Mouse (Mus musculus) cerebellum, adult 11-12 months (tissue): ENCODE data around the gene Syne2.

ENCODE experiments used
- DNase-seq: peaks from one replicate; pipeline ENCODE4 v3.0.0; 2022

Gene Syne2

DNA sequence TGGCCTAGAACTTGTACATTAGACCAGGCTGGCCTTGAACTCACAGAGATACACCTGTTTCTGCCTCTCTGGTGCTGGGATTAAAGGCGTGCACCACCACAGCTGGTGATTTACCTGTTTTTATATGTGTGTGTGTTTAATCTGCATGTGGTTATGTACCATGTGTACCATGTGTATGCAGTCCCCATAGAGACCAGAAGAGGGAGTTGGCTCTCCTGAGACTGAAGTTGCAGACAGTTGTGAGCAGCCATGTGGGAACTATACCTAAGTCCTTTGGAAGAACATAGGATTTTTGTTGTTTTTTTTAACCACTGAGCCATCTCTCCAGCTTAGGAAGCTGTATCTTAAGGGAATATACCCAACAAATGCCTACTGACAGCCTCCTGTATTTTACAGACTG is 134.1 kb downstream of the Syne2 start:
- DNase-seq: no peak

DNA sequence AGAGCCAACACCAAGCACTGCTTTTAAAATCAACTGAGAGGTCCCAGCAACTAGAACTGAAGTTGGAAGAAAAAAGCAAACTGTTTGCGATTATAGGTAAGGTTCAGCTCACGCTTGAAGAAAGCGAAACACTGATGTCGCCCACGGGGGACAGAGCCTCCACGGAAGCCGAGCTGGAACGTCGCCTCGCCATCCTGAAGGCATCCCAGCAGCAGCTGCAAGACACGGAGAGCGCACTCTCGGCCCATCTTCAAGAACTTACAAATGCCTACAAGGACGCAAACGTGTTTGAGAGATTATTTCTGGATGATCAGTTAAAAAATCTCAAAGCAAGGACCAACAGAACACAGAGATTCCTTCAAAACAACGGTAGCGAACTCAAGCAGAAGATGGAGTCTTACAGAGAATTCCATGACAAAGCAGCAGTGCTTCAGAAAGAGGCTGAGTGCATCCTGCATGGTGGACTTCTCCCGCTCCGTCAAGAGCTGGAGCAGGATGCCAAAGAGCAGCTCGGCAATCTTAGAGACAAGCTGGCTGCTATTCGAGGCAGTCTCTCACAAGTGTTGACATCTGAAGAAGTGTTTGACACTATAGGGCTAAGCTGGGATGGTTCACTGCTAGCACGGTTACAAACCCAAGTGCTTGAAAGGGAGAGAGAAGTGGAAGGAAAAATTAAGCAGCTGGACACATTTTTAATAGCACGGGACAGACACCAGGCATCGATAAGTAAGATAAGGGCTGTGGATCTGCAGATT is 148.7 kb downstream of the Syne2 start:
- no peak for DNase-seq

DNA sequence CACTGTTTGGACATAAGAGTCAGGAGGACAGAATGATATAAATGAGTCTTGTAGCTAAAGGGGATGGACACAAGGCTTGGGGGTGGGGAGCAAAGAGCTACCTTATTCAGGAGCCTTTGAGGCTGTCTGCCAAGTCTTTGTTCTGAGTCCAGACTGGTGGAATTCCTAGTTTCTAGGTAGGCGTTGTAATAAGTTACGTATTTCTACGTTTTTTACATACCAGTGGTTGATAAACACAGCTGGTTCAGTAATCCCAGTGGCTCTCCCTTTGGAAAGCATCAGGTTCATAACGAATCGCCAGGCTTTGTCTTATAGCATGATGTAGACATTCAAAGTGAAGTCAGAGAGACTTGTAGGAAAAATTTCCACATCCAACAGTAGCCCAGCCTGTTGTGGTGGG is 161.1 kb downstream of the Syne2 start:
- no peak for DNase-seq

DNA sequence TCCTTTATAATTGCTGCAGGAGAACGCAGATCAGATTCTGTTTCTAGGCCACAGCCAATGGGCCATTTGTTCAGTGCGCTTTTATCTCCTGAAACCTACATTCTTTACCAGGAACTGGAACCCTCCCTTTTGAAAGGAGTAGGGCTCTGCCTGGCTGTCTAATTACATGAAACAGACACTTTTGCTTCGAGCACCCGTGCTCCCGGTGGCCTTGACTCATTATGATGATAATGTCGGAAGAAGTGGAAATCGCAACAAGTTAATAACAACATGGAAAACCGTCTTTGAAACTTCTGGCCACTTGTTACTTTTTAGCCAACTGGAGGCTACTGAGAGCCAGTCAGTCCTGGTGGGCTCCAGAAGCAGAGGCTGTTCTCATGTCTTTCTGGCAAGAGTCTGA is 165.4 kb downstream of the Syne2 start:
- no peak for DNase-seq

DNA sequence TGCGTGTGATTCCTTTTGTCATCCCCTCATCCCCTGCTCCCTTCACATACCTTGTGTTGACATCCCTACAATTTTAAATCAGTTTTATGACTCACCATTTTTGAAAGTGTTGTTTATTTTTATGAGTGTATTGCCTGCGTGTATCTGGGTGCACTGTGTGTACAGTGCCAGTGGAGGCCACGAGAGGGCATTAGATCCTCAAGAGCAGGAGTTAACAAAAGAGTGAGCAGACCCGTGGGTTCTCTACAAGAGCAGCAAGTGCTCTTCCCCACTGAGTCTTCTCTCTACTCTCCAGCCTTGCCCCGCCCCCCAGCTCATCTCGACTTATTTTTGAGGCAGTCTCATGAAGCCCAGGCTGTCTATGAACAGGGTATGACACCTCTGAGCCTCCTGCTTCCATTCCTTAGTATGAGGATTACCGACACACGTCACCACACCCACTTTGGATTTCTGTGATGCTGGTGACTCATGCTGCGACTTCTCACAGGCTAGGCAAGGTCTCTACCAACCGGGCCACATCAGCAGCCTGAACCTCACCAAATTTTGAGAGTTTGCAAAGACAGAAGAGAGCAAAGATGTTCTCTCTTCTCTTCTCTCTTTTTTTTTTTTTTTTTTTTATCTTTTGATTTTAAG is 174.4 kb downstream of the Syne2 start:
- no peak for DNase-seq

DNA sequence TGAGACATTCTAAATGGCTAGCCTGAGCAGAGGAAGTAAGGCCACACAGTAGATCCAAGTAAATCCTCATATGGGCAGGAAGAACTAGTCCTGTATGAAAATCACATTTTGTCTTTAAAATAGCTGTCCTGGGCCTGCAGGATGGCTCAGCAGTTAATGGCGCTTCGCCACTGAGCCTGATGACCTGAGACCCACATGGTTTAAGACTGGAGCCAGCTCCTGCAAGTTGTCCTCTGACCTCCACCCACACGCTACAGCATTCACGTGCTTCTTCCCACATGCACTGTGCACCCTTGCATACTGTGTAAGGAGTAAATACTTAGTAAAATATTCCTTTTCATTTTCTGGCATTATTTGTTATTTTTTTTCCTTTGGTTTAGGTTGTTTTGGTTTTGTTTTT is 175.0 kb downstream of the Syne2 start:
- no peak for DNase-seq

DNA sequence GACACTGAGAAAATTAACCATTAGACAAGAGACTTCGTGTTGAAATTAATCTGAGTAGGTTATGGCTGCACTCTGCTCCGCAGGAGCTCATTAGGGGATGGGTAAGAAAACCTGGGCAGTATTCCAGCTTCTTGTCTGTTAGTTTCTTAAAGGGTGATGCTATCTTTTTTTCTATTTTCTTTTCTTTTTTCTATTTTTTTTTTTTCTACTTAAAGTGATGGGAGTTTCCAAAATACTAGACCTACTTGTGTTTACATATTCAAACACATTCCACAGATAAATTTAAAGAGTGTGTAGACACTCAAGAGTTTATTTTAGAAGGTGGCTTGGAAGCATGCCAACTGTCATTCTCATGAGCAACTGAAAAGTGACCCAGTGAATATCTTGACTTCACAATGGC is 177.2 kb downstream of the Syne2 start:
- no peak for DNase-seq

DNA sequence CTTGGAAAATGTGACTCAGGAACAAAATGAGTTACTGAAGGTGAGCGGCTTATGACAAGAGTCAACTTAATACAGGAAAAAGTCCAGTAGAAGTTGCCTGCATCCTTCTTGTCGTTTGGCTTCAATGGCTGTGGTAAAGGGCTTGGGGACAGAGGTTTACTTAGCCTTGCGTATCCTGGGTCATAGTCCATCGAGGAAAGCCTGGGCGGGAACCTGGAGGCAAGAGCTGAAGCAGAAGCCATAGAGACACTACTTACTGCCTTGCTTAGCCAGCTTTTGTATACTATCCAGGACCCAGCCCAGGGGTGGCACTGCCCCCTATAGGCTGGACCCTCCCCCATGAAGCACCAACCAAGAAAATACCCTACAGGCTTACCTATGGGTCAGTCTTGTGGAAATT is 179.6 kb downstream of the Syne2 start:
- DNase-seq: no peak

DNA sequence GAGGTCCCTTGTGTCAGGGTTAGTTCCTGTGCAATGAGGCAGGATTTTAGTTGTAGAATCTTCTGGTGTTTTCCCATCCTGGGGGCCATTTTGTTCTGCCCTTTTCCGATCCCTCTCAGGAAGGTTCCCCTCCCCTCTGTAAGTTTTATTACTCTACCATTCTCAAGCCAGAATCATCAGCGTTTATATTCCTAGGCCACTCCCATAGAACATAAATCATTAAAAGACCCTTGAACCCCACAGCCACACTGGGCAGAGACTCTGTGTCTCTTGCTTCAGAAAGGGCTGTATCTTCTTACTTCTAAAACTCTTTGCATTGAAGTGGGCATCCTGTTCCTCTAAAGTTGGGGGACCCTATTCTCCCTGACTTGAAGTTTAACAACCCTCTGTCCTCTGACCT is 180.5 kb downstream of the Syne2 start:
- DNase-seq: no peak

DNA sequence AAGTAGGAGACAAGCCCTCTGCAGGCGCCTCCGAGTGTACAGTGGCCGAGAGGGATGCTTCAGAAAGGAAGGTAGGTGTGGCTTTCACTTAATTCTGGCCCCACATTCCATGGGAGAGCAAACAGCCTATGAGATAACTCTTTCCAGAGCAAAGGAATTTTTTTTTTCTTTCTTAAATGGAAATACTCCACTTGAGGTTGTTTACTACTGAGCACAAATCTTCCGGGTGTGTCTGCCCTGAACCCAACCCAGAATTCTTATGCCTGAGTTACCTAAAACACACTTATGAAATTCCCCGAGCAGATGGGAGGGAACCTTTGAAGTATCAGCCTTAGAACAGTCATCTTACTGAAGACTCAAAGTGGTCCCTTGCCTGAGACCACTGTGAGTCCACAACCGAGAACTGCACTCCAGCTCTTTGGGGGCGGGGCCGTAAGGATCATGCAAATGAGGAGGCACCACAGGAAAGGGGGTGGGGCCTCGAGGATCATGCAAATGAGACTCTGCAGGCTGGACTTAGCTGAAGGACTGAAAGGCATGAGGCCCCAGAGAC is 186.8 kb downstream of the Syne2 start:
- DNase-seq: no peak

DNA sequence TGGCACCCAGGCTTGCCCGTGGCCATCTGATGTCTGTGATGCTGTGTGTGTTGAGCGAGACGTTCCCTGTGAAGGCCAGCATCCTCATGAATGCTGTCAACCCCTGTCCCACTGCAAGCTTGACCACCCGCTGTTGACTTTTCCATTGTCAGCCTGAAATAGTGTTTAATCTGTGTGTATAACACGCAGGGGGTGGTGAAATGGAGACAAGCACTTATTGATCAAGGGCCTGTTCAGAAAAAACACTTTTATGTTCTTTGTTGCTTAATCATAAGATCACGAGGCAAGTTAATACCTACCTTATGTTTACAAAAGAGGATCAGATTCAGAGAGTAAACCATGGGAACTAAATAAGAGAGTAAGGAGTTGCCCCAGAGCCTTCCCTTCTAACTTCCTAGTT is 191.1 kb downstream of the Syne2 start:
- no peak for DNase-seq

DNA sequence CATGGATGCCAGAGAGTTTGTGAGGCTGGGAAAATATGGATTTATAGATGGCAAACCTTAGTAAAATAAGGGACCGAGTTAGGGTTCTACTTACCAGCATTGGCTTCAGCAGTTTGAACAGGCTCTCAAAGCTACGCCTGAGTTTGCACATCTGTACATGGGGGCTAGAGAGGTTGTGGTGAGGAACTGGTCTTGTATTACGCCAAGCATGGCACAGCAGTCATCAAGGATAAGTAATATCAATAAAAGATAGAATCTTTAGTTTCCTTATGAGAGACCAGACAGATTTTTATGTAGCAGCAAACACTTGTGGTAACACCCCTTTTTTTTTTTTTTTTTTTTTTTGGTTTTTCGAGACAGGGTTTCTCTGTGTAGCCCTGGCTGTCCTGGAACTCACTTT is 194.9 kb downstream of the Syne2 start:
- DNase-seq: no peak

DNA sequence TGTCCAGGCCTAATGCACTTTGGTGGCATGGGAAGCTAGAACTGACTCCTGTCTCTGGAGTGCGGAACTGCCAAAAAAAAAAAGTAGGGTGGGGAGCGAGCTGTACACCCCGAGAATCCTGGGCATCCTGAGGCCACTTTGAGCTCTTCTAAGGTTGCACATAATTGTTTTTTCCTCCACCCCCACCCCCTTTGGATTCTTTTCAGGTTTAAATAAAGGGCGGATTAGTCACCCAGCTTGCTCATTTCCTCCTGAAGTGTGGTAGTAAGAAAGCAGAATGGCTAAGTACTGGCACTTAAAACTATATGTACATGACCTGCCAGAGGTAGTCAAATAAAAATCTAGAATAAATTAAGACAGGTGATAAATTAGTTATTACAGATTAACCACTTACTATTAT is 195.5 kb downstream of the Syne2 start:
- DNase-seq: no peak

DNA sequence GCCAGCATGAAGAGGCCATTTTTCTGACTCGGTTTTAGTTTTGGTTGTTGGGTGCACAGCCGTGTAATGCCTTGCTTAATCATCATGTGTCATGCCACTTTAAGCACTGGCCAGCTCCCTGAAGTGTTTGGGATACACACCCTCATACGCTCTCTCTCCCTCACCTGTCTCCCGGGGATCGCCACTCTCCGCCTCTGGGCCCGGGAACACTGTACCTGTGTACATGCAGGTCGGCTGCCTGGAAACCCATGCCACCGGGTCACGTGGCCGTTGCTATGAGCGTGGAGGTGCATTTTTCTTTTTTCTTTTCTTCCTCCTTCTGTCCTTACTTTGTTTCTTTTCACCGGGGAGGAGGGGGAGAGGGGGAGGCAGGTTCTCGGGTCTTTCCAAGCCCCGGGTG is 197.1 kb downstream of the Syne2 start:
- DNase-seq: no peak

DNA sequence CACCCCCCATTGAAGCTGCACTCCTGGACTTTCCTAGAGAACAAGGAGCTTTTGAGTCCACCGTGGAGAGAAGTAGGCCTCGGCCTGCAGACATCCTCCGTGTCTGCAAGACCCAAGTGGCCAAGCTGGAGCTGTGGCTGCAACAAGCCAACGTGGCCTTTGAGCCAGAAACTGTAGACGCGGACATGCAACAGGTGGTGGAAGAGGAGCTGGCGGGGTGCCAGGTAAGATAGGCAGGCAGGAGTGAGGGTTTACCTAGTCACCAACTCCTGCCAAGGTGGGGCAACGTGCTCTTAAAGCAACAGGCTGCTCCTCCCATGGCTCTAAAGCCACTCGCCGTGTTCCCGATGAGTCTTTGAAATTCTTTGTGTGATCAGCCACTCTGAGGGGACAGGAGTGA is 197.6 kb downstream of the Syne2 start:
- peak; percentile 9 for DNase-seq

DNA sequence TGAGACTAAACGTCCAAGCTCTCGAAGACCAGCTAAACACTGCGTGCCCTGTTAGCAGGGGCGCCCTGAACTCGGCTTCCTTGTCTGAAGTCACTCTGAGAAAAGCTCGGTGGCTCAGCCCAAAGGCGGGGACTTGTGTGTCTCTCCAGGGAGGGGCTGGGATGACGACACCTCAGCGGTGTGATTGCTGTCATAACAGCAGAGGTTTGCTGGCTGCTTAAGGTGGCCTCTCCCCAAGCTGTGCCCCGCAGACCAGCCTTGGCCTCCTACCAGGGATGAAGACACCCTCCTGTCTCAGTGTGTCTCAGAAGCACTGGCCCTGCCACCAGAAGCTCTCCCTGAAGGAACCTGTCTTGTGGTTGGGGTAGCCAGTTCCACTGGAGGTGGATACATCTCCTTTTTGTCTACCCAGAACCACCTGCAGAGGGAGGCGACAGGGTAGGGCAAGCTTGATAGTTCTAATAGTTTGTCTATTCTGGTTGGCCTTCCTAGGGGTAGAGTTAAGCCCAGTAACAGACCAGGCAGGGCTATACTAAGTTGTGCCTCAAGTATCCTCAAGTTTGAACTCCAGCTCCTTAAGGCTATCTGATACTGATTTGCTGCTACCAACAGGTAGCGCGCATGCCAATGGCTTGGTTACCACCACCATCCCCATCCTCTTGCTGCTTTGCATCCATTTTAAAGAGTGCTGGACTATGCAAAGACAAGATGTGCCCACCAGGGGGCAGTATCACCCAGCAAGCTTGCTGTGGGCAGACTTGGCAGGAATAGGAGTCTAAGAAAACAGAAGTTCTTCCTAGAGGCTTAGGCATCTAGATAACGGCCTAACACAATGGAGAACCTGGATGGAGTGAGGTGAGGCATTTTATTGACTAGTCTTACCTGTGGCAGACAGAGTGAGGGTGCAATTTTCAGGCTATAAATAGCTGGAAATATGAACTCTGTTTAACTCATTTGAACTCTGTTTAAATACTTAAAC is 198.5 kb downstream of the Syne2 start:
- peak; percentile 61 for DNase-seq

DNA sequence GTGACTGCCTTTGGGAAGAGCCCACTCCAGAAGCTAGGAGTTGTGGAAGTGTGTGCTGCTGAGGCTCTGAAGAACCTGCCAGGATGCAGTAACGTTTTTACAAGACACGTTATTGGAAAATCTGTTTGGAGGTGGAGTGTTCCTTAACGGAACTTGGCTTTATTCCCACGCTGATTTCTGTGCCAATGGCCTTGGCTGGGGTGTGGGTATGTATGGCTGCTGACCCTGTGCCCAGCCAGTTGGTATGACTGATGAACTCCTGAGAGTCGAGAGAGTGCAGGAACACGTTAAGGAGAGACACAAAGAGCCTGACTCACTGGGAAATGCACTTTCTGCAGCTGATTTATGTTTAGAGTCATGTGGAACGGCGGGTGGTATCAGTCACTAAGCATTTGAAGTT is 200.7 kb downstream of the Syne2 start:
- no peak for DNase-seq

DNA sequence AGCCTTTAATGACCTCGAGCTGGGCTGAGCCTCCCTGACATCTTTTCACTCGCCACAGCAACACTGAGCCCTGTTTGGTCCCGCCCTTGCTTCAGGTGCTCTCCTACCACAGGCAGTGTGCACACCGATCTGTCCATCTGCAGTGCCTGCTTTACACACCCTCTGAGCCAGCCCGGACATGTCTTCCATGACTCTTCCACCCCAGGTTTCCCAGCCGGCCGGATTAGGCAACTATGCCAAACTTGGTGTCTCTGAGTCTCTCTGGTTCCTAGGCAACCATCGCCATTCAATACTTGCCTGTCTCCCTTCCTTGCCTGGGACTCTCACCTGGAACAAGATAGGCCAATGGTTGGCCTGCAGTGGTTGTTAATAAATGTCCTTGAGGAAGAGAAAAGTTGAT is 224.4 kb downstream of the Syne2 start:
- no peak for DNase-seq

DNA sequence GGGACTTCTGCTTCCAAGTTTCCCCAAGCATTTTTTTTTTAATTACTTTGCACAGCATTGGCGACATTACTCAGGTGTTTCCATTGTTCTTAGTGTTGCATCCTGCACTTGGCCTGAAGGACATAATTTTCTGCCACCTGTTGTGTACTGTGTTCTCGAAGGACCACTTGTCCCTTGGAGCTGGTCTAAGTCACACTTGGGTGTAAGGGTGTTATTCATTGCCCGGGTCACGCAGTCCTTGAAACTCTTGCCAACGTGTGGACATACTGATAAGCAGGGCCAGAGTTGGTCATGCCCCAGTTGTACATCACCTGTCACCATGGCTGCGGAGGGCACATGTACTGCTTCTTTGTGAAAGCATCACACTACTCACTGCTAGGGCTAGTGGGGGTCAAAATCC is 228.6 kb downstream of the Syne2 start:
- DNase-seq: no peak

DNA sequence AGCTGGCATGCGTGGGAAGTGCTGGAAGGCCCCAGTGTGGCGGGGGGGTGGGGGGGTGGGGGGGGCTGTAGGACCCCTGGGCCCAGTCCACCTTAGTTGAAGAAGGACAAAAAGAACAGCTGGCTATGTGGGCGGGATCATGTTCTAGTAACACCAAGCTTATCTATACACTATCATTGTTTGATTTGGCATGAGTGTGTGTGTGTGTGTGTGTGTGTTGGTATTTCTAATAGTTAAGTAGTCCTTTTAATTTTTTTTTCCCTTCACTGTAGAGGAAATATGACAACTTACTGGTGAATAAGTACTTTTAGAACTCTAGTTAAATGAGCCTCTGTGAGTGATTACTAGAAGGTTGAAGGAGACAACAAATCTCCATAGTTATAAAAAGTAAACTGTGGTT is 230.0 kb downstream of the Syne2 start:
- DNase-seq: no peak

DNA sequence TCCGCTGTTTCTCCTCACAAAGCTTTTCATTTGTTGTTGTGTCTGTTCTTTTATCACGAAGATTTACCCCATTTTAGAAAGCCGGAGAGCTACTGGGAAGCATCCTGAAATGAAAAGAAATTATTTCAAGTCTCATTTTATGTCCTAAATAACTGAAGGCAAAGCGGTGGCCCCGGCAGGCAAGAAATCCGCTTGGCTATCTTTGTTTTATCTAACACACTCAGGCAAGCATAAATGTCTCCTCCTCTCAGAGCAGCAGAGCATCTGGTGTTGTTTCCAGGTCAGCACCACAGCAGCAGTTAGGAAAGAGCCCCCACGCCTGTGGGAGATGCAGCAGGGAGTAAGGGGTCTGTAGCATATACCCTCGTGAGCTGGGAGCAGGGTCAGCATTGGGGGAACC is 230.7 kb downstream of the Syne2 start:
- no peak for DNase-seq

DNA sequence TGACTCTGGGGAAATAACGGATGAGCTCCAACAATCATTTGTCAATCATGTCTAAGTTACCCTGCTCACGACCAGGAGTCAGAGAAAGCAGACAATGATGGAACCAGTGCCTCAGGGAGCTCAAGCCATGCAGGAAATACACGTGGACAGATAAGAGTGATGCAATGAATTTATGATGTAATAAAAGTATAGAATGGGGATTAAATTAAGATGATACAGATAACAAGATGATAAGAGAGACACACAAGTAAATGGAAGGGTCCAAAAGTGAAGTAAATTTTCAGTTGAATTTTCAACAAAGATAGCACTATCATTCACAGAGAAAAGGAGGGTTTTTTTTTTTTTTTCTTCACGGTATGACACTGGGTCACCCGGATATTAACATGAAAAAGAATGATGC is 231.4 kb downstream of the Syne2 start:
- DNase-seq: no peak

DNA sequence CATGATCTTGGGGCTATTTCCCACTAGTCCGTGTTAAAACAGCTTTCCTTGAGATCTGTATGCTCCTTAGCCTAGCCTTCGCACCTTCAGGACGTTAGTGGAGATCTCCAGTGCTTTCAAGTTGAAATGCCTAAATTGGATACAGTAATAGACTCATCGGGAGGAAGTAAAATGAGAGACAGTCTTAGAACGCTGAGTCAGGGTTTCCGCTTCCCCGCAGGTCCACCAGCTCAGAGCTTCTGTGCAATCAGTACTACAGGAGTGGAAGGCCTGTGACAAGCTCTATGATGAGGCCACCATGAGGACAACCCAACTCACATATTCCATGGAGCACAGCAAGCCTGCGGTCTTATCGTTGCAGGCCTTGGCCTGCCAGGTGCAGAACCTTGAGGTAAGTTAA is 233.9 kb downstream of the Syne2 start:
- DNase-seq: no peak

DNA sequence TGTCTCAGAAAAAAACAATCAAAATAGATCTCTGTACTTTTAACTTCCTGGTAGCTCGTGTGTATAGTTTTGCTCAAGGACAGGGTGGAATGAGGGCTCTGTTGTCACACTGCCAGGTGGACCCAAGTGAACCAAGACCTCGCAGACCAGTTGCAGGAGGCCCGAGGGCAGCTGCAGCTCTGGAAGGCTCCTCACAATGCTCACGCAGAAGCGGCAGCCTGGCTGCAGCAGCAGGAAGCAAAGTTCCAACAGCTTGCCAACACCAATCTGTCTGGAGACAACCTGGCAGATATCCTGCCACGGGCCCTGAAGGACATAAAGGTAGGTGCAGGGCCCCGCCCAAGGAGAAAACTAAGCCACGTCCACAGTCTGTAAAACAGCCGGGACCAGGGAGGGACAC is 236.7 kb downstream of the Syne2 start:
- DNase-seq: no peak
